Mouse (Mus musculus) left cerebral cortex, postnatal 14 days (tissue): Measurements from ENCODE around the gene Lamtor4. TPM values are rescaled to one million over a fixed set of nuclear protein-coding genes. Genes with fewer than 3 reads are reported as not detected.
"Not testable (repeated sequence)": the region's sequence is repeated elsewhere in the genome, so short reads cannot be mapped to it uniquely, and the experiment has no call there.

Experiments used
- DNase-seq, 2 experiments: peaks; one replicate each; pipeline ENCODE4 v3.0.0; 2021 to 2022; ENCODE audit warnings: low spot score in 2 of 2, mixed read lengths in 1 of 2
- intact Hi-C: fragments of 180-260 bp; cut with DNase I; formaldehyde crosslinking; loops from one replicate; pipeline ENCODE4 v1.15.1; 2025
- long read RNA-seq, 2 experiments: library from polyadenylated mRNA; stranded (forward); transcript quantifications; one replicate each; pipeline ENCODE4 v2.0.0; 2021
- total RNA-seq, 2 experiments: library from RNA; stranded (reverse); gene quantifications; 2 replicates each; pipeline ENCODE4 v1.2.3; 2021

The Lamtor4 gene
- 10 to 100 TPM; 64.3 to 69.0 TPM for total RNA-seq
- long read RNA-seq, experiment 1, transcript Lamtor4-201 (4 exons, 877 nt) = major isoform, 31 of 42 reads
- long read RNA-seq, experiment 1, transcript Lamtor4-202 (3 exons, 980 nt) = minor isoform, 10 of 42 reads
- long read RNA-seq, experiment 1, partial matches to known transcripts = 0 of 42 reads
- long read RNA-seq, experiment 1, other reads (novel, unspliced or antisense) = 1 of 42 reads
- long read RNA-seq, experiment 2, transcript Lamtor4-202 (3 exons, 980 nt) = minor isoform, 16 of 34 reads
- long read RNA-seq, experiment 2, transcript Lamtor4-201 (4 exons, 877 nt) = major isoform, 18 of 34 reads
- long read RNA-seq, experiment 2, partial matches to known transcripts = 0 of 34 reads
- long read RNA-seq, experiment 2, other reads (novel, unspliced or antisense) = 0 of 34 reads

GRCm38 (mm10) chr5:138255353-138256093, at the start of gene Lamtor4:
Gene Lamtor4 (plus strand): TSS chr5:138255482.
- intact Hi-C loops = no loop called here
- DNase-seq = peak; percentile 97 to 99

GRCm38 (mm10) chr5:138207253-138207652, 48.0 kb upstream of the Lamtor4 start:
- intact Hi-C loops = no loop called here
- no peak for DNase-seq

- intact Hi-C loops = no loop called here
- DNase-seq = no peak
Observed at GRCm38 (mm10) chr5:138207873-138208272, 47.4 kb upstream of the Lamtor4 start.

- DNase-seq, intact Hi-C loops: not testable (repeated sequence)
Observed at GRCm38 (mm10) chr5:138216632-138217031, 38.6 kb upstream of the Lamtor4 start.

GRCm38 (mm10) chr5:138219864-138220263, 35.4 kb upstream of the Lamtor4 start:
- intact Hi-C loops = no loop called here
- DNase-seq = no peak

GRCm38 (mm10) chr5:138222111-138222510, 33.2 kb upstream of the Lamtor4 start:
- DNase-seq = peak; percentile 80 to 86
- intact Hi-C loops = no loop called here

- intact Hi-C loops = no loop called here
- DNase-seq = peak; percentile 19
Observed at GRCm38 (mm10) chr5:138223287-138223686, 32.0 kb upstream of the Lamtor4 start.

GRCm38 (mm10) chr5:138225700-138226099, 29.6 kb upstream of the Lamtor4 start, which contains the start of gene Nxpe5:
Gene Nxpe5 (plus strand): TSS chr5:138225898.
- intact Hi-C loops = no loop called here
- no peak for DNase-seq

- no peak for DNase-seq
- intact Hi-C loops = no loop called here
Observed at GRCm38 (mm10) chr5:138226491-138226890, 28.8 kb upstream of the Lamtor4 start.

- intact Hi-C loops = no loop called here
- DNase-seq = no peak
Observed at GRCm38 (mm10) chr5:138227367-138227766, 27.9 kb upstream of the Lamtor4 start.

- intact Hi-C loops = no loop called here
- peak; percentile 12 to 41 for DNase-seq
Observed at GRCm38 (mm10) chr5:138228026-138228425, 27.3 kb upstream of the Lamtor4 start.

- DNase-seq = no peak
- intact Hi-C loops = no loop called here
Observed at GRCm38 (mm10) chr5:138229511-138229910, 25.8 kb upstream of the Lamtor4 start.

GRCm38 (mm10) chr5:138233778-138234177, 21.5 kb upstream of the Lamtor4 start:
- no peak for DNase-seq

GRCm38 (mm10) chr5:138234224-138234623, 21.1 kb upstream of the Lamtor4 start:
- intact Hi-C loops = no loop called here
- DNase-seq = no peak

More at GRCm38 (mm10) chr5:138233778-138234177, 21.5 kb upstream of the Lamtor4 start:
- intact Hi-C loops = no loop called here

- intact Hi-C loops = no loop called here
- DNase-seq = no peak
Observed at GRCm38 (mm10) chr5:138241511-138241910, 13.8 kb upstream of the Lamtor4 start.

GRCm38 (mm10) chr5:138251144-138251543, 4.1 kb upstream of the Lamtor4 start:
- DNase-seq = no peak
- intact Hi-C loops = loop anchor here (5.0 kb wide), 1 partner anchor 49 kb away; no protein-coding TSS in a partner anchor

GRCm38 (mm10) chr5:138253061-138253460, 2.2 kb upstream of the Lamtor4 start:
- intact Hi-C loops = loop anchor here (5.0 kb wide), 1 partner anchor 51 kb away; no protein-coding TSS in a partner anchor
- DNase-seq = no peak

- no peak for DNase-seq
- intact Hi-C loops = no loop called here
Observed at GRCm38 (mm10) chr5:138256094-138256467, 799 bp downstream of the Lamtor4 start.

GRCm38 (mm10) chr5:138256966-138257584, 1.8 kb downstream of the Lamtor4 start:
- intact Hi-C loops = no loop called here
- no peak for DNase-seq

- intact Hi-C loops = no loop called here
- no peak for DNase-seq
Observed at GRCm38 (mm10) chr5:138257585-138257978, 2.3 kb downstream of the Lamtor4 start.
